Mouse (Mus musculus): ENCODE results near the gene Abcc8.

GRCm38 (mm10) chr7:46103771-46104170 lies 76.1 kb downstream of the Abcc8 start:
- TF ChIP-seq CTCF (IDR thresholded peaks at IDR 0.05; ENCODE audit: low read depth, low read length): no peak
- no peak for TF ChIP-seq GATA1 (IDR thresholded peaks at IDR 0.05; ENCODE audit: borderline replicate concordance, low read length)
- TF ChIP-seq TAL1 (conservative IDR thresholded peaks at IDR 0.05; ENCODE audit: low read depth, low read length): no peak

Measured in G1E (cell line).